Mouse (Mus musculus) liver, embryonic 14.5 days (tissue): ENCODE data around the gene Cul4a. TPM values are rescaled to one million over a fixed set of nuclear protein-coding genes. Genes with fewer than 3 reads are reported as not detected.

Experiments used
- ATAC-seq: fragments of 200-750 bp; cut with Nextera tagmentation; 2 replicates; pipeline ENCODE4 v1.8.0; 2017; ENCODE audit warnings: moderate number of reproducible peaks, mild to moderate bottlenecking, moderate library complexity; ENCODE audit not compliant: insufficient read depth
- DNase-seq, 3 experiments: peaks; one replicate each; pipeline ENCODE4 v3.0.0-alpha.2; 2012 to 2013; ENCODE audit warnings: low read depth in 3 of 3, low spot score in 3 of 3
- H3K27ac ChIP-seq: fragments of 300-500 bp; sonication (generic); 2 replicates; pipeline ENCODE4 v1.5.1; 2014; ENCODE audit warnings: moderate library complexity, mild to moderate bottlenecking, control low read depth, inconsistent platforms
- H3K27me3 ChIP-seq: fragments of 300-500 bp; sonication (generic); 2 replicates; pipeline ENCODE4 v1.6.1; 2014; ENCODE audit warnings: mild to moderate bottlenecking, low read length, moderate library complexity; ENCODE audit not compliant: control insufficient read depth, insufficient read depth
- H3K36me3 ChIP-seq: fragments of 300-500 bp; sonication (generic); replicated peaks from 2 replicates; pipeline ENCODE4 v1.6.1; 2014; ENCODE audit warnings: low read depth; ENCODE audit not compliant: control insufficient read depth, insufficient read depth
- H3K4me1 ChIP-seq, 2 experiments: fragments of 200-500 bp in 1 of 2; fragments of 300-500 bp in 1 of 2; sonication (generic) in 1 of 2; replicated peaks; 2 replicates each; pipeline ENCODE4 v1.6.1; 2012 to 2014; ENCODE audit warnings: antibody characterized with exemption in 1 of 2, inconsistent platforms in 1 of 2, low read length in 1 of 2; ENCODE audit not compliant: control insufficient read depth in 2 of 2, insufficient read depth in 2 of 2
- H3K4me2 ChIP-seq: fragments of 300-500 bp; sonication (generic); 2 replicates; pipeline ENCODE4 v1.6.1; 2014; ENCODE audit warnings: low read depth, mild to moderate bottlenecking, control low read depth, moderate library complexity
- H3K4me3 ChIP-seq, 2 experiments: fragments of 200-500 bp in 1 of 2; fragments of 300-500 bp in 1 of 2; sonication (generic) in 1 of 2; 2 replicates each; pipeline ENCODE4 v1.5.1; 2012 to 2014; ENCODE audit warnings: low read depth in 2 of 2, low read length in 2 of 2, mild to moderate bottlenecking in 2 of 2, control low read depth in 1 of 2, inconsistent platforms in 1 of 2, moderate library complexity in 1 of 2; ENCODE audit not compliant: insufficient read depth in 1 of 2
- H3K9ac ChIP-seq: fragments of 300-500 bp; sonication (generic); replicated peaks from 2 replicates; pipeline ENCODE4 v1.6.1; 2014; ENCODE audit warnings: mild to moderate bottlenecking, control low read depth, moderate library complexity
- H3K9me3 ChIP-seq: fragments of 300-500 bp; sonication (generic); 2 replicates; pipeline ENCODE4 v1.6.1; 2016; ENCODE audit warnings: low read length, mixed read lengths; ENCODE audit not compliant: control insufficient read depth
- CTCF ChIP-seq: IDR thresholded peaks from 2 replicates; pipeline ENCODE4 v1.5.1; 2016; ENCODE audit warnings: antibody characterized with exemption, low read depth, control low read depth
- EP300 ChIP-seq: IDR thresholded peaks from 2 replicates; pipeline ENCODE4 v1.6.1; 2016; ENCODE audit warnings: antibody characterized with exemption, low read depth
- WGBS: fragments of 180-500 bp; shearing (Covaris S2); extraction: QIAGEN DNeasy Blood & Tissue Kit; methylation state at CpG from one replicate; pipeline ENCODE4 v1.1.7; 2014; ENCODE audit not compliant: insufficient replicate concordance; 5-methylcytosine and 5-hydroxymethylcytosine counted together
- polyA plus RNA-seq, 2 experiments: library from polyadenylated mRNA; depleted of rRNA in 1 of 2; stranded (reverse) in 1 of 2; unstranded in 1 of 2; fragments of >200 nt; fragmentation: Nextera tagmentation in 1 of 2; extraction: Ambion mirVana in 1 of 2; gene quantifications; 2 replicates each; pipeline versions ENCODE4 v1.2.1 to v1.2.3; 2012 to 2014

Cul4a gene
- polyA plus RNA-seq, 2 experiments = 48.5 to 68.8 TPM

- peak overlapping the region; percentile 49 for H3K4me2 ChIP-seq
- H3K4me1 ChIP-seq = peaks cover 36 to 39% of the 10 kb centered on the region in 2 experiments
- no peaks in the 10 kb centered on the region for H3K9me3 ChIP-seq
- no peak overlapping the region; the same call in 1 of the 2 replicates for H3K27ac ChIP-seq
- DNase-seq (peak; percentile 44 to 57 (median 50)), ATAC-seq (peak; percentile 55)
- H3K9ac ChIP-seq = no peak overlapping the region; the same call in 1 of the 2 replicates
- no peaks in the 10 kb centered on the region for H3K27me3 ChIP-seq
- no peak for TF ChIP-seq CTCF
- TF ChIP-seq EP300 = peak; percentile 92
- WGBS = 14% methylated on average over 1 of the region's 1 CpGs
- H3K36me3 ChIP-seq = peaks cover 30% of the 10 kb centered on the region
- no peak overlapping the region for H3K4me3 ChIP-seq
Observed at GRCm38 (mm10) chr8:13163563-13163962, 58.1 kb downstream of the Cul4a start.

GRCm38 (mm10) chr8:13164361-13164760 lies 58.9 kb downstream of the Cul4a start:
- peaks cover 38% of the 10 kb centered on the region for H3K36me3 ChIP-seq
- no peak overlapping the region for H3K27ac ChIP-seq
- H3K4me3 ChIP-seq = no peak overlapping the region
- H3K4me2 ChIP-seq = peak overlapping the region; percentile 49; the same call in 1 of the 2 replicates
- ATAC-seq (no peak), DNase-seq (no peak)
- 80% methylated on average over 5 of the region's 5 CpGs for WGBS
- no peaks in the 10 kb centered on the region for H3K27me3 ChIP-seq
- no peak for TF ChIP-seq CTCF
- TF ChIP-seq EP300 = no peak
- H3K9me3 ChIP-seq = no peaks in the 10 kb centered on the region
- peaks cover 36% of the 10 kb centered on the region in 2 experiments for H3K4me1 ChIP-seq
- H3K9ac ChIP-seq = no peak overlapping the region; the same call in 1 of the 2 replicates

- 50% methylated on average over 1 of the region's 1 CpGs for WGBS
- no peak for ATAC-seq
- no peak for TF ChIP-seq CTCF
- no peak for TF ChIP-seq EP300
- Histone ChIP-seq H3K27me3 (no peaks in the 10 kb centered on the region), H3K36me3 (peaks cover 88% of the 10 kb centered on the region), H3K27ac (no peak overlapping the region), H3K9ac (no peak overlapping the region), H3K9me3 (no peaks in the 10 kb centered on the region), H3K4me1 (no peaks in the 10 kb centered on the region), H3K4me2 (no peak overlapping the region), H3K4me3 (no peak overlapping the region)
- DNase-seq = no peak
Observed at GRCm38 (mm10) chr8:13170510-13170909, 65.1 kb downstream of the Cul4a start.

- 67% methylated on average over 4 of the region's 4 CpGs for WGBS
- H3K36me3 ChIP-seq = peaks cover 70% of the 10 kb centered on the region
- TF ChIP-seq EP300 (no peak), CTCF (no peak)
Observed at GRCm38 (mm10) chr8:13174305-13174704, 68.9 kb downstream of the Cul4a start.

GRCm38 (mm10) chr8:13174811-13175210 lies 69.4 kb downstream of the Cul4a start:
- H3K36me3 ChIP-seq = peaks cover 65% of the 10 kb centered on the region
- 70% methylated on average over 4 of the region's 4 CpGs for WGBS

More at GRCm38 (mm10) chr8:13174305-13174704, 68.9 kb downstream of the Cul4a start:
- H3K9ac ChIP-seq = no peak overlapping the region
- H3K4me3 ChIP-seq = no peak overlapping the region
- H3K27me3 ChIP-seq = no peaks in the 10 kb centered on the region
- no peak overlapping the region for H3K4me2 ChIP-seq
- H3K9me3 ChIP-seq = no peaks in the 10 kb centered on the region
- H3K4me1 ChIP-seq = no peaks in the 10 kb centered on the region
- H3K27ac ChIP-seq = no peak overlapping the region
- DNase-seq (no peak), ATAC-seq (no peak)

More at GRCm38 (mm10) chr8:13174811-13175210, 69.4 kb downstream of the Cul4a start:
- H3K27ac ChIP-seq = no peak overlapping the region
- TF ChIP-seq EP300 (no peak), CTCF (no peak)
- no peaks in the 10 kb centered on the region for H3K27me3 ChIP-seq
- DNase-seq = no peak
- H3K9ac ChIP-seq = no peak overlapping the region
- ATAC-seq = no peak
- no peaks in the 10 kb centered on the region for H3K4me1 ChIP-seq
- no peak overlapping the region for H3K4me3 ChIP-seq
- H3K9me3 ChIP-seq = no peaks in the 10 kb centered on the region
- H3K4me2 ChIP-seq = no peak overlapping the region
